Mouse (Mus musculus): ENCODE measurements around the gene Mast4. TPM values are rescaled to one million over a fixed set of nuclear protein-coding genes. Genes with fewer than 3 reads are reported as not detected.

Gene Mast4
- polyA plus RNA-seq, 1 experiment: 10.8 TPM

GRCm38 (mm10) chr13:102837427-102837826, 496.9 kb downstream of the Mast4 start:
- TF ChIP-seq MYOG (IDR thresholded peaks at IDR 0.05; ENCODE audit: control insufficient read depth, extremely low read depth, insufficient read length) (no peak), USF1 (IDR thresholded peaks at IDR 0.05; ENCODE audit: low read depth) (no peak), FOSL1 (IDR thresholded peaks at IDR 0.05; ENCODE audit: insufficient read depth, low read length, poor library complexity, severe bottlenecking) (no peak), MYOD1 (IDR thresholded peaks at IDR 0.05; ENCODE audit: control insufficient read depth, insufficient read length, low read depth) (no peak), CEBPB (IDR thresholded peaks at IDR 0.05; ENCODE audit: low read depth) (no peak), CTCF (IDR thresholded peaks at IDR 0.05; ENCODE audit: control insufficient read depth, insufficient read depth, insufficient read length) (no peak)
- Histone ChIP-seq H3K27me3 (ENCODE audit: control insufficient read depth, insufficient read depth, insufficient read length) (no peaks in the 10 kb centered on the region), H3K36me3 (ENCODE audit: control insufficient read depth, insufficient read depth) (peaks cover 3% of the 10 kb centered on the region), H3K4me3 (ENCODE audit: insufficient read depth, poor library complexity, severe bottlenecking) (no peak overlapping the region), H3K79me3 (ENCODE audit: low read depth) (peaks cover 18% of the 10 kb centered on the region), H3K79me2 (ENCODE audit: control insufficient read depth, insufficient read depth) (peaks cover 74% of the 10 kb centered on the region), H3ac (ENCODE audit: control insufficient read depth, insufficient read length, low read depth) (no peak overlapping the region)

DNA sequence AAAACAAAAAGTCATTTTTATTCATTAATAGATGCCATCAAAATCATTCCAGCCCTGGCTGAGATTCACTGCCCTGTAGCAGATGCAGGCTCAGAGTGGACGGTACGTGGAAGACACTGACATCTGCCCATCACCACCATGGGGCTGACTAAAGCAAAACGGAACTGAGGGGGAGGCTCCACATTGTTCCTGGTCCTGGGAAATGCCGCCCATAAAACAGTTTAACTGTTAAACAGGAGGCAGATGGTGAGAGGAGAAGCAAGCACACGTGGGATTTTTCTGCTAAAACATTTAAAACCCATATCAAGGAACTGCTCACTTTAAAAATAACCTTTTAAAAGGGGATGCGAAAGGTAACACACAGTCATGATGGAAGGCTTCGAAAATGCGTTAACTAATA, 499.0 kb downstream of the Mast4 start:
- H3K27me3 ChIP-seq (ENCODE audit: control insufficient read depth, insufficient read depth, insufficient read length): no peaks in the 10 kb centered on the region
- H3K79me2 ChIP-seq (ENCODE audit: control insufficient read depth, insufficient read depth): peaks cover 55% of the 10 kb centered on the region

GRCm38 (mm10) chr13:102818287-102818686, 516.0 kb downstream of the Mast4 start:
- peaks cover 93% of the 10 kb centered on the region for H3K79me2 ChIP-seq (ENCODE audit: control insufficient read depth, insufficient read depth)
- H3K27me3 ChIP-seq (ENCODE audit: control insufficient read depth, insufficient read depth, insufficient read length): no peaks in the 10 kb centered on the region
- peaks cover 30% of the 10 kb centered on the region for H3K79me3 ChIP-seq (ENCODE audit: low read depth)
- H3K36me3 ChIP-seq (ENCODE audit: control insufficient read depth, insufficient read depth): peaks cover 11% of the 10 kb centered on the region
- no peak overlapping the region for H3K4me3 ChIP-seq (ENCODE audit: insufficient read depth, poor library complexity, severe bottlenecking)
- no peak overlapping the region for H3ac ChIP-seq (ENCODE audit: control insufficient read depth, insufficient read length, low read depth)
- no peak for TF ChIP-seq FOSL1 (IDR thresholded peaks at IDR 0.05; ENCODE audit: insufficient read depth, low read length, poor library complexity, severe bottlenecking)
- no peak for TF ChIP-seq MYOD1 (IDR thresholded peaks at IDR 0.05; ENCODE audit: control insufficient read depth, insufficient read length, low read depth)
- no peak for TF ChIP-seq MYOG (IDR thresholded peaks at IDR 0.05; ENCODE audit: control insufficient read depth, extremely low read depth, insufficient read length)

More for the DNA sequence above, 499.0 kb downstream of the Mast4 start:
- Histone ChIP-seq H3K36me3 (ENCODE audit: control insufficient read depth, insufficient read depth) (no peaks in the 10 kb centered on the region), H3K4me3 (ENCODE audit: insufficient read depth, poor library complexity, severe bottlenecking) (no peak overlapping the region), H3ac (ENCODE audit: control insufficient read depth, insufficient read length, low read depth) (no peak overlapping the region), H3K79me3 (ENCODE audit: low read depth) (peaks cover 9% of the 10 kb centered on the region)
- TF ChIP-seq CEBPB (IDR thresholded peaks at IDR 0.05; ENCODE audit: low read depth) (no peak), CTCF (IDR thresholded peaks at IDR 0.05; ENCODE audit: control insufficient read depth, insufficient read depth, insufficient read length) (no peak), MYOG (IDR thresholded peaks at IDR 0.05; ENCODE audit: control insufficient read depth, extremely low read depth, insufficient read length) (no peak), USF1 (IDR thresholded peaks at IDR 0.05; ENCODE audit: low read depth) (no peak), MYOD1 (IDR thresholded peaks at IDR 0.05; ENCODE audit: control insufficient read depth, insufficient read length, low read depth) (no peak), FOSL1 (IDR thresholded peaks at IDR 0.05; ENCODE audit: insufficient read depth, low read length, poor library complexity, severe bottlenecking) (no peak), MAX (IDR thresholded peaks at IDR 0.05) (no peak)

- Histone ChIP-seq H3ac (ENCODE audit: control insufficient read depth, insufficient read length, low read depth) (no peak overlapping the region), H3K79me3 (ENCODE audit: low read depth) (peaks cover 30% of the 10 kb centered on the region), H3K36me3 (ENCODE audit: control insufficient read depth, insufficient read depth) (peaks cover 11% of the 10 kb centered on the region), H3K79me2 (ENCODE audit: control insufficient read depth, insufficient read depth) (peaks cover 90% of the 10 kb centered on the region), H3K4me3 (ENCODE audit: insufficient read depth, poor library complexity, severe bottlenecking) (no peak overlapping the region), H3K27me3 (ENCODE audit: control insufficient read depth, insufficient read depth, insufficient read length) (no peaks in the 10 kb centered on the region)
- TF ChIP-seq FOSL1 (IDR thresholded peaks at IDR 0.05; ENCODE audit: insufficient read depth, low read length, poor library complexity, severe bottlenecking): no peak
- no peak for TF ChIP-seq CTCF (IDR thresholded peaks at IDR 0.05; ENCODE audit: control insufficient read depth, insufficient read depth, insufficient read length)
- TF ChIP-seq USF1 (IDR thresholded peaks at IDR 0.05; ENCODE audit: low read depth): no peak
- no peak for TF ChIP-seq MAX (IDR thresholded peaks at IDR 0.05)
- TF ChIP-seq CEBPB (IDR thresholded peaks at IDR 0.05; ENCODE audit: low read depth): no peak
- TF ChIP-seq MYOD1 (IDR thresholded peaks at IDR 0.05; ENCODE audit: control insufficient read depth, insufficient read length, low read depth): no peak
Measured at GRCm38 (mm10) chr13:102816689-102817088, 517.6 kb downstream of the Mast4 start.

GRCm38 (mm10) chr13:102815158-102815557, 519.1 kb downstream of the Mast4 start:
- Histone ChIP-seq H3K79me2 (ENCODE audit: control insufficient read depth, insufficient read depth) (peaks cover 76% of the 10 kb centered on the region), H3K27me3 (ENCODE audit: control insufficient read depth, insufficient read depth, insufficient read length) (no peaks in the 10 kb centered on the region), H3K36me3 (ENCODE audit: control insufficient read depth, insufficient read depth) (peaks cover 11% of the 10 kb centered on the region), H3K79me3 (ENCODE audit: low read depth) (peaks cover 27% of the 10 kb centered on the region), H3ac (ENCODE audit: control insufficient read depth, insufficient read length, low read depth) (no peak overlapping the region), H3K4me3 (ENCODE audit: insufficient read depth, poor library complexity, severe bottlenecking) (no peak overlapping the region)
- TF ChIP-seq CEBPB (IDR thresholded peaks at IDR 0.05; ENCODE audit: low read depth) (no peak), CTCF (IDR thresholded peaks at IDR 0.05; ENCODE audit: control insufficient read depth, insufficient read depth, insufficient read length) (no peak)

GRCm38 (mm10) chr13:102811129-102811832, 523.0 kb downstream of the Mast4 start:
- no peaks in the 10 kb centered on the region for H3K27me3 ChIP-seq (ENCODE audit: control insufficient read depth, insufficient read depth, insufficient read length)
- peaks cover 20% of the 10 kb centered on the region for H3K36me3 ChIP-seq (ENCODE audit: control insufficient read depth, insufficient read depth)
- no peak for TF ChIP-seq CTCF (IDR thresholded peaks at IDR 0.05; ENCODE audit: control insufficient read depth, insufficient read depth, insufficient read length)
- no peak for TF ChIP-seq MAX (IDR thresholded peaks at IDR 0.05)
- no peak for TF ChIP-seq USF1 (IDR thresholded peaks at IDR 0.05; ENCODE audit: low read depth)
- TF ChIP-seq MYOD1 (IDR thresholded peaks at IDR 0.05; ENCODE audit: control insufficient read depth, insufficient read length, low read depth): no peak
- no peak for TF ChIP-seq CEBPB (IDR thresholded peaks at IDR 0.05; ENCODE audit: low read depth)
- no peak for TF ChIP-seq MYOG (IDR thresholded peaks at IDR 0.05; ENCODE audit: control insufficient read depth, extremely low read depth, insufficient read length)
- TF ChIP-seq FOSL1 (IDR thresholded peaks at IDR 0.05; ENCODE audit: insufficient read depth, low read length, poor library complexity, severe bottlenecking): no peak
- peaks cover 15% of the 10 kb centered on the region for H3K79me3 ChIP-seq (ENCODE audit: low read depth)
- H3K79me2 ChIP-seq (ENCODE audit: control insufficient read depth, insufficient read depth): peaks cover 43% of the 10 kb centered on the region
- no peak overlapping the region for H3ac ChIP-seq (ENCODE audit: control insufficient read depth, insufficient read length, low read depth)
- H3K4me3 ChIP-seq (ENCODE audit: insufficient read depth, poor library complexity, severe bottlenecking): no peak overlapping the region

All from C2C12 (cell line).